Mouse (Mus musculus) MEL (cell line): Measurements from ENCODE around the gene Rsl1d1.

Source experiments
- BHLHE40 ChIP-seq: IDR thresholded peaks from 2 replicates; pipeline ENCODE4 v1.6.1; 2012; ENCODE audit warnings: low read depth, mild to moderate bottlenecking, inconsistent platforms, low read length, improper control_type of control experiment, borderline replicate concordance
- CHD2 ChIP-seq: IDR thresholded peaks from 2 replicates; pipeline ENCODE4 v1.6.1; 2011; ENCODE audit warnings: low read length, improper control_type of control experiment
- CTCF ChIP-seq, 3 experiments: IDR thresholded peaks in 2 of 3; conservative IDR thresholded peaks in 1 of 3; 2 replicates each; pipeline ENCODE4 v1.5.1; 2011 to 2012; ENCODE audit warnings: low read length in 3 of 3, low read depth in 2 of 3, mild to moderate bottlenecking in 2 of 3, improper control_type of control experiment in 1 of 3, inconsistent platforms in 1 of 3, mixed read lengths in 1 of 3, moderate library complexity in 1 of 3; ENCODE audit not compliant: control insufficient read depth in 1 of 3, insufficient read depth in 1 of 3, poor library complexity in 1 of 3, severe bottlenecking in 1 of 3
- ELF1 ChIP-seq: IDR thresholded peaks from 2 replicates; pipeline ENCODE4 v1.6.1; 2014; ENCODE audit warnings: low read depth, mild to moderate bottlenecking, inconsistent platforms, low read length, improper control_type of control experiment, moderate library complexity
- HCFC1 ChIP-seq: IDR thresholded peaks from 2 replicates; pipeline ENCODE4 v1.6.1; 2012; ENCODE audit warnings: low read depth, mild to moderate bottlenecking, inconsistent platforms, low read length, improper control_type of control experiment, moderate library complexity
- MAFK ChIP-seq: IDR thresholded peaks from 2 replicates; pipeline ENCODE4 v1.6.1; 2011; ENCODE audit warnings: low read depth, mild to moderate bottlenecking, low read length, improper control_type of control experiment, borderline replicate concordance
- POLR2AphosphoS2 ChIP-seq: IDR thresholded peaks from 2 replicates; pipeline ENCODE4 v1.6.1; 2011; ENCODE audit warnings: low read length, improper control_type of control experiment
- RCOR1 ChIP-seq: IDR thresholded peaks from 2 replicates; pipeline ENCODE4 v1.6.1; 2012; ENCODE audit warnings: low read depth, mild to moderate bottlenecking, inconsistent platforms, low read length, improper control_type of control experiment

GRCm38 (mm10) chr16:11176884-11177244, 26.3 kb downstream of the Rsl1d1 start:
- TF ChIP-seq CHD2 (no peak), HCFC1 (no peak), MAFK (no peak), ELF1 (no peak), CTCF (IDR thresholded peaks at IDR 0.05 in 2 of 3, conservative IDR thresholded peaks at IDR 0.05 in 1 of 3; ENCODE audit: control insufficient read depth in 1 of 3, insufficient read depth in 1 of 3, low read depth in 2 of 3, low read length in 3 of 3, poor library complexity in 1 of 3, severe bottlenecking in 1 of 3) (no peak), BHLHE40 (no peak), RCOR1 (no peak), POLR2AphosphoS2 (no peak)
